Mouse (Mus musculus): ENCODE measurements around the gene Ppfibp2. TPM values are rescaled to one million over a fixed set of nuclear protein-coding genes. Genes with fewer than 3 reads are reported as not detected.

The Ppfibp2 gene
- polyA plus RNA-seq, 1 experiment = 12.8 TPM

- no peaks in the 10 kb centered on the region for H3K4me1 ChIP-seq (ENCODE audit: control insufficient read depth, insufficient read depth, low read length)
- no peak for TF ChIP-seq POLR2A (IDR thresholded peaks at IDR 0.05; ENCODE audit: low read depth, low read length)
- peak; percentile 37 for TF ChIP-seq CTCF (conservative IDR thresholded peaks at IDR 0.05; ENCODE audit: insufficient read depth, insufficient read length, low read depth, low read length)
- H3K27me3 ChIP-seq (replicated peaks; ENCODE audit: control insufficient read depth, insufficient read depth, low read length) = no peaks in the 10 kb centered on the region; the same call in 1 of the 2 replicates
- no peaks in the 10 kb centered on the region for H3K36me3 ChIP-seq (ENCODE audit: control insufficient read depth, insufficient read depth, low read length)
- H3K4me3 ChIP-seq (ENCODE audit: insufficient read depth, low read depth, low read length) = no peak overlapping the region
- H3K27ac ChIP-seq (ENCODE audit: insufficient read depth, low read depth, low read length) = no peak overlapping the region
- peak; percentile 27 for DNase-seq
- 45% methylated on average over 4 of the region's 4 CpGs for WGBS
These were observed 184.6 kb downstream of the Ppfibp2 start for GRCm38 (mm10) chr7:107779611-107780010.

DNA sequence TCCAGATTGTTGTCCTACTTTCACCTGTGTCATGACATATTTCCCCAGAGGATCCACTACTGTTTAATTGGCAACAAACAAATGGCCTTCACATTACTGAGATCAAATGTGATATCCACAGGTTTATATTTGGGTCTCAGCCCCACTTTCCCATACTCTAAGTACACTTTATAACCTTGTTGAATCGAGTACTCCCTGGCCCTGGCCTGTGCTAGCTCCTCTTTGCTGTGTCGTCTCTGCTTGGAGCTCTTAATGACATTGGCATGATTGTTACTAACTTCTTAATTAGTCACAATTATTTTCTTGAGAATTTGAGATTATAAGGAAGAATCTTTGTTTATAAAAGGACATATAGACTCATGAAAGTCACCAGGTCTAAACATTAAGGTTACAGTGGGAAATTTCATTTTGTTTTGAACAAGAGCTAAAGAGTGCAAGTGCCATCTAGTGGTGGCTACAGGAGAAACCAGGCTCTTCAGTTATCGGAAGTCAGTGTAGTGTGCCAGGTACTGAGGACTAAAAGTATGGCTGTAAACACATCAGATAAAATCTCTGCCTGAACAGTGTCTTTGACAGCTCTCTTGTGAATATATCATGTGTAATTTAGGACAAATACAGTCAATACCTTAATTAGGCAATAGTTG is 193.1 kb downstream of the Ppfibp2 start:
- Histone ChIP-seq H3K27ac (ENCODE audit: insufficient read depth, low read depth, low read length) (no peak overlapping the region), H3K4me3 (ENCODE audit: insufficient read depth, low read depth, low read length) (no peak overlapping the region), H3K36me3 (ENCODE audit: control insufficient read depth, insufficient read depth, low read length) (no peaks in the 10 kb centered on the region), H3K27me3 (replicated peaks; ENCODE audit: control insufficient read depth, insufficient read depth, low read length) (no peaks in the 10 kb centered on the region; the same call in 1 of the 2 replicates), H3K4me1 (ENCODE audit: control insufficient read depth, insufficient read depth, low read length) (no peaks in the 10 kb centered on the region)
- TF ChIP-seq CTCF (conservative IDR thresholded peaks at IDR 0.05; ENCODE audit: insufficient read depth, insufficient read length, low read depth, low read length) (0 out of 2 replicates have a peak, but pooled peaks have one; percentile 13), POLR2A (IDR thresholded peaks at IDR 0.05; ENCODE audit: low read depth, low read length) (no peak)
- DNase-seq = peak; percentile 27
- WGBS = 54% methylated on average over 3 of the region's 3 CpGs

- DNase-seq = no peak
- TF ChIP-seq POLR2A (IDR thresholded peaks at IDR 0.05; ENCODE audit: low read depth, low read length) = no peak
- no peak for TF ChIP-seq CTCF (conservative IDR thresholded peaks at IDR 0.05; ENCODE audit: insufficient read depth, insufficient read length, low read depth, low read length)
These were observed 201.5 kb downstream of the Ppfibp2 start for GRCm38 (mm10) chr7:107796500-107796899.

More at GRCm38 (mm10) chr7:107796500-107796899, 201.5 kb downstream of the Ppfibp2 start:
- WGBS = 73% methylated on average over 2 of the region's 2 CpGs
- no peak overlapping the region for H3K4me3 ChIP-seq (ENCODE audit: insufficient read depth, low read depth, low read length)
- H3K36me3 ChIP-seq (ENCODE audit: control insufficient read depth, insufficient read depth, low read length) = no peaks in the 10 kb centered on the region
- H3K27ac ChIP-seq (ENCODE audit: insufficient read depth, low read depth, low read length) = no peak overlapping the region
- no peaks in the 10 kb centered on the region for H3K27me3 ChIP-seq (replicated peaks; ENCODE audit: control insufficient read depth, insufficient read depth, low read length)
- no peaks in the 10 kb centered on the region for H3K4me1 ChIP-seq (ENCODE audit: control insufficient read depth, insufficient read depth, low read length)

Other genes starting within 250 kb of the Ppfibp2 start
- 1.1 TPM in 2 replicates for gene Syt9, start 224.5 kb upstream of the Ppfibp2 start, polyA plus RNA-seq (2012; rRNA removed)
- gene Olfml1, start 27.8 kb upstream of the Ppfibp2 start, polyA plus RNA-seq (2012; rRNA removed) = 13.2 and 14.0 TPM in 2 replicates
- not detected in 2 replicates for gene 5330417H12Rik, start 30.0 kb downstream of the Ppfibp2 start, polyA plus RNA-seq (2012; rRNA removed)
- gene Cyb5r2, start 162.8 kb downstream of the Ppfibp2 start, polyA plus RNA-seq (2012; rRNA removed) = not detected in 2 replicates
- not detected in 2 replicates for gene Ovch2, start 206.0 kb downstream of the Ppfibp2 start, polyA plus RNA-seq (2012; rRNA removed)
- not detected in 2 replicates for gene Olfr467, start 217.1 kb downstream of the Ppfibp2 start, polyA plus RNA-seq (2012; rRNA removed)
- gene Olfr469, start 230.3 kb downstream of the Ppfibp2 start, polyA plus RNA-seq (2012; rRNA removed) = not detected in 2 replicates